Mouse (Mus musculus): Measurements from ENCODE around the gene Rgs5. TPM values are rescaled to one million over a fixed set of nuclear protein-coding genes. Genes with fewer than 3 reads are reported as not detected.

The Rgs5 gene
- polyA plus RNA-seq, 1 experiment = 137 TPM

DNA sequence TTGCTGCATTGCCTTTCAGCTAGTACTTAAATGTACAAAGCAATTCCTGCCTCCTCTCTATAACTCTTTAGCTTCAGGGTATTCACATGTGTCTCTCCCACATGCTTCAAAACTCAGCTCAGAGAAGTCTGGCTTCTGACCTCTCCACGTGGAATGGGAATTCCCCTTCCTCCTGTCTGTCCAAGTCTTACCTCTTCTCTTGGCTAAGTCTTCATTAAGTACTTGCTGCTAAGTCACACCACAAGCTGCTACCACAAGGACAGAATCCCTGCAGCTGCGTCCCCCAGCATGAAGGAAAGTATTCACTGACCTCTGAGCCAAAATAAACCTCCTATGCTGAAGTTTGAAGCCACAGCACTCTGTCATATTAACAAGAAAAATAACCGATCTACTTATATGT is 71.0 kb downstream of the Rgs5 start:
- DNase-seq (ENCODE audit: low spot score) = no peak

DNA sequence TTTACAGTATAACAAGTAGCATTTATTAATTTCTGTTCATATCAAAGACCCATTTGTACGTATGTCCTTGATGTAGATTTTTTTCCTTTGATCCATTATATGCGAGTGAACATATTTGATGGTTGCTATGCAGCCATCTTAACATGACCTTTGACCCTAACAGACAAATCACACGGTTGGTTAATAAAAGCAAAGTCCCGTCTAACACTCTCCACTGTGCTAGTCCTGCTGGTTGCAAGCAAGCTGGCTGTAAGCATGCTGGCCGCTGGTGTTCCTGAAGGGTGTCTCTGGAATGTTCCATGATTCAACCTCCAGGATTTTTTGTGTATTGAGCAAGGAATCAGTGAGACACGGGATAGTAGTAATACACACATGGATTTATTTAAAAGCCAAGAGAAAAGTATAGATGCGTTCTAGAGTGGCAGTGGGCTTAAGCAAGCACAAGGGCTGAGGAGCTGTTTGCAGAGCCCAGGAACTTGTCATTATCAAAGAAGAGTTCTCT is 75.3 kb downstream of the Rgs5 start:
- DNase-seq (ENCODE audit: low spot score) = no peak

DNA sequence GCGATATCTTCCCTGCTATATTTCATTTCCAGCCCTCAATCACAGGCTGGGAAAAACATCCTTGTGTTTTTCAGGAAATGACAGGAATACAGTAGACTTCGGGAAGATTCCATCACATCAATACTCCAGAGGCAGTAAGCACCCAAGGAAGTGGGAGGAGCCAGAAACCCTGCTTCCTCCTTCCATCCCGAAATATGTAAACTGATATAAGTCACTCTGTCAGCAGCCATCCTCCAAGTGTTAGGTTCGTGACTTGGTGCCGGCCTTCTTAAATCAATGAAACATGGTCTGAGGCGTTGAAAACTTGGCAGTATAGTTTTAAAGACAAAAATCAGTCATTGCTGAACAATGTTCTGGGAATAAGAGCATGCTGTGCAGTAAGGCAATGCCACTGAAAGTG is 80.8 kb downstream of the Rgs5 start:
- no peak for DNase-seq (ENCODE audit: low spot score)

DNA sequence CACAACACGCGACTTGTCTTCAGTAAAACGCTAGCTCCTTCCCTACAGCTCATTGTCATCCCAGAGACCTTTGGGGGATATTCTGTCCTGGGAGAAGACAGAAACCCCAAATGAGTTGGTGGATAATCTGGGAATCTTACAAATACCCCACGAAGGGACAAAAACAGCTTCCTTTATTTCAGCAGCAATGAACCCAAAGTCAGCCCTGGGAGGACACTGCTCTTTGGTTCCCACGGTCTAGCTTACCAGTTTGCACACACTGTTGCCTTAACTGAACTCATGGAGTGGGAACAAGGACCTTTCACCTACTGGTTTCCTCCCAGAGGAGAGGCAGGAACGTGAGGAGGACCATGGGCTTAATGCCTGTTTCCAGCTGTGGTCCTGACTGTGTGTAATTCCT is 81.9 kb downstream of the Rgs5 start:
- DNase-seq (ENCODE audit: low spot score) = no peak

DNA sequence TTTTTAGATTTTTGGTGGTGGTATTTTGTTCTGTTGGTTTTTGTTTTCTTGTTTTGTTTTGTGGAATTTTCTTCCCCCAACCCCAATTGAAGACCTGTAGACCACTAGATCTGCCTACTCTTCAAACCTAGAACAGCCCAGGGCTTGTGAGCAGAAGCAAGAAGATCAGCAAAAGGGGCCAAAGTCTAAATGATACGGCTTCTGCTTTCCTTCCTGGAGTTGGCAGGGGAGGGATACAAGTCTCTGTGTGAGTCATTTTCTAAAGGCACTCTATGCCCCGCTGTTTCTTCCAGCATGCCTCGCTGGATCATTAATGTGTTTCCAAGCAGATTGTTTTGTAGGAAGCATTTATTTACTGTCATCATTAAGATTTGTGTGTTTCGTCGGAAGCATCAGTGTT is 85.8 kb downstream of the Rgs5 start:
- no peak for DNase-seq (ENCODE audit: low spot score)

Other genes with a start within 250 kb of the Rgs5 start
- gene Nuf2, start 124.0 kb upstream of the Rgs5 start, polyA plus RNA-seq (2012; rRNA removed) = 1.5 TPM in 2 replicates
- gene Rgs4, start 92.1 kb downstream of the Rgs5 start, polyA plus RNA-seq (2012; rRNA removed) = 8.8 and 11.2 TPM in 2 replicates